Mouse (Mus musculus) neural tube, embryonic 11.5 days (tissue): ENCODE data around the gene Fam71e2. TPM values are rescaled to one million over a fixed set of nuclear protein-coding genes. Genes with fewer than 3 reads are reported as not detected.

Experiments
- ATAC-seq: fragments of 200-750 bp; cut with Nextera tagmentation; 2 replicates; pipeline ENCODE4 v1.8.0; 2017; ENCODE audit warnings: moderate number of reproducible peaks, mild to moderate bottlenecking, moderate TSS enrichment, moderate library complexity; ENCODE audit not compliant: insufficient read depth, low FRiP score, low TSS enrichment
- DNase-seq: peaks from one replicate; pipeline ENCODE4 v3.0.0-alpha.2; 2015; ENCODE audit warnings: low spot score
- H3K27ac ChIP-seq: fragments of 300-500 bp; sonication (generic); 2 replicates; pipeline ENCODE4 v1.5.1; 2014; ENCODE audit warnings: low read depth, mild to moderate bottlenecking, low read length
- H3K27me3 ChIP-seq: fragments of 300-500 bp; sonication (generic); 2 replicates; pipeline ENCODE4 v1.6.1; 2014; ENCODE audit warnings: mild to moderate bottlenecking, low read length, mixed read lengths; ENCODE audit not compliant: control insufficient read depth, insufficient read depth
- H3K36me3 ChIP-seq: fragments of 300-500 bp; sonication (generic); 2 replicates; pipeline ENCODE4 v1.6.1; 2014; ENCODE audit warnings: mild to moderate bottlenecking, low read length, moderate library complexity, mixed read lengths; ENCODE audit not compliant: control insufficient read depth, insufficient read depth
- H3K4me1 ChIP-seq: fragments of 300-500 bp; sonication (generic); 2 replicates; pipeline ENCODE4 v1.6.1; 2014; ENCODE audit warnings: low read length, mixed read lengths; ENCODE audit not compliant: control insufficient read depth, insufficient read depth
- H3K4me2 ChIP-seq: fragments of 300-500 bp; sonication (generic); 2 replicates; pipeline ENCODE4 v1.6.1; 2014; ENCODE audit warnings: low read depth, mild to moderate bottlenecking, moderate library complexity
- H3K4me3 ChIP-seq: fragments of 300-500 bp; sonication (generic); 2 replicates; pipeline ENCODE4 v1.5.1; 2014; ENCODE audit warnings: low read depth, low read length
- H3K9ac ChIP-seq: fragments of 300-500 bp; sonication (generic); 2 replicates; pipeline ENCODE4 v1.6.1; 2014; ENCODE audit warnings: mild to moderate bottlenecking, low read length
- H3K9me3 ChIP-seq: fragments of 300-500 bp; sonication (generic); 2 replicates; pipeline ENCODE4 v1.6.1; 2016; ENCODE audit warnings: low read length; ENCODE audit not compliant: control insufficient read depth
- WGBS: fragments of 180-500 bp; shearing (Covaris S2); extraction: QIAGEN DNeasy Blood & Tissue Kit; methylation state at CpG from one replicate; pipeline ENCODE4 v1.1.7; 2014; 5-methylcytosine and 5-hydroxymethylcytosine counted together
- polyA plus RNA-seq: library from polyadenylated mRNA; unstranded; fragments of >200 nt; fragmentation: Nextera tagmentation; extraction: Ambion mirVana; gene quantifications from 2 replicates; pipeline ENCODE4 v1.2.1, GENCODE M21; 2014

The Fam71e2 gene
- polyA plus RNA-seq, 1 experiment from 2014 or later, result not detected

GRCm38 (mm10) chr7:4759670-4760069, 11.4 kb downstream of the Fam71e2 start:
- Histone ChIP-seq H3K27me3 (no peaks in the 10 kb centered on the region), H3K4me2 (no peak overlapping the region), H3K36me3 (no peaks in the 10 kb centered on the region), H3K4me1 (no peaks in the 10 kb centered on the region), H3K9ac (no peak overlapping the region), H3K27ac (no peak overlapping the region), H3K4me3 (no peak overlapping the region), H3K9me3 (no peaks in the 10 kb centered on the region)
- WGBS, result 63% methylated on average over 1 of the region's 1 CpGs
- ATAC-seq (no peak), DNase-seq (no peak)

- peak within 1 kb of the TSS; percentile 35; the same call in 1 of the 2 replicates for H3K9ac ChIP-seq
- peak within 1 kb of the TSS; percentile 39 for H3K4me2 ChIP-seq
- H3K4me3 ChIP-seq, result peak within 1 kb of the TSS; percentile 31
- peak; percentile 95 for ATAC-seq
- DNase-seq, result peak; percentile 89
- no peaks in the 10 kb centered on the region for H3K27me3 ChIP-seq
- H3K9me3 ChIP-seq, result no peaks in the 10 kb centered on the region
- H3K4me1 ChIP-seq, result peaks cover 7% of the 10 kb centered on the region
- WGBS, result 2% methylated on average over 24 of the region's 24 CpGs
- no peaks in the 10 kb centered on the region; the same call in 1 of the 2 replicates for H3K36me3 ChIP-seq
- no peak within 1 kb of the TSS for H3K27ac ChIP-seq
Observed at GRCm38 (mm10) chr7:4752821-4753570, 18.1 kb downstream of the Fam71e2 start, which contains the start of gene Cox6b2. TSS of gene Cox6b2 (minus strand) at chr7:4753094.

GRCm38 (mm10) chr7:4751971-4752820, 18.9 kb downstream of the Fam71e2 start:
- Histone ChIP-seq H3K4me2 (peak overlapping the region; percentile 39), H3K9me3 (no peaks in the 10 kb centered on the region), H3K27ac (no peak overlapping the region), H3K4me3 (peak overlapping the region; percentile 31), H3K4me1 (peaks cover 7% of the 10 kb centered on the region), H3K36me3 (no peaks in the 10 kb centered on the region; the same call in 1 of the 2 replicates), H3K27me3 (no peaks in the 10 kb centered on the region), H3K9ac (no peak overlapping the region)
- 3% methylated on average over 30 of the region's 30 CpGs for WGBS
- peak; percentile 69 for ATAC-seq
- DNase-seq, result peak; percentile 69

GRCm38 (mm10) chr7:4749169-4749568, 21.9 kb downstream of the Fam71e2 start:
- Histone ChIP-seq H3K27ac (no peak overlapping the region), H3K4me3 (no peak overlapping the region), H3K27me3 (no peaks in the 10 kb centered on the region), H3K9me3 (no peaks in the 10 kb centered on the region), H3K4me2 (no peak overlapping the region), H3K36me3 (peaks cover 2% of the 10 kb centered on the region), H3K9ac (no peak overlapping the region), H3K4me1 (peaks cover 7% of the 10 kb centered on the region)
- DNase-seq, result no peak
- WGBS, result 83% methylated on average over 2 of the region's 2 CpGs
- ATAC-seq, result no peak

GRCm38 (mm10) chr7:4748321-4748720, 22.8 kb downstream of the Fam71e2 start:
- Histone ChIP-seq H3K4me3 (no peak overlapping the region), H3K27ac (no peak overlapping the region), H3K9me3 (no peaks in the 10 kb centered on the region), H3K27me3 (no peaks in the 10 kb centered on the region), H3K9ac (no peak overlapping the region), H3K4me1 (peaks cover 7% of the 10 kb centered on the region), H3K4me2 (no peak overlapping the region), H3K36me3 (peaks cover 2% of the 10 kb centered on the region)
- WGBS, result 77% methylated on average over 4 of the region's 4 CpGs
- no peak for DNase-seq
- no peak for ATAC-seq

- 0 out of 2 replicates have a peak overlapping the region, but pooled peaks have one; percentile 20 for H3K27ac ChIP-seq
- WGBS, result 68% methylated on average over 9 of the region's 9 CpGs
- H3K4me2 ChIP-seq, result no peak overlapping the region
- peaks cover 5% of the 10 kb centered on the region for H3K36me3 ChIP-seq
- H3K4me1 ChIP-seq, result peaks cover 10% of the 10 kb centered on the region
- no peak for ATAC-seq
- H3K27me3 ChIP-seq, result no peaks in the 10 kb centered on the region
- H3K4me3 ChIP-seq, result no peak overlapping the region
- H3K9me3 ChIP-seq, result no peaks in the 10 kb centered on the region
- H3K9ac ChIP-seq, result no peak overlapping the region
- DNase-seq, result no peak
Observed at GRCm38 (mm10) chr7:4747156-4747899, 23.8 kb downstream of the Fam71e2 start.

- Histone ChIP-seq H3K9ac (no peak overlapping the region), H3K27ac (no peak overlapping the region)
Observed at GRCm38 (mm10) chr7:4746326-4746980, 24.6 kb downstream of the Fam71e2 start.

GRCm38 (mm10) chr7:4744886-4745285, 26.2 kb downstream of the Fam71e2 start:
- DNase-seq (no peak), ATAC-seq (no peak)
- no peaks in the 10 kb centered on the region for H3K9me3 ChIP-seq
- no peak overlapping the region for H3K4me3 ChIP-seq
- H3K36me3 ChIP-seq, result peaks cover 7% of the 10 kb centered on the region
- H3K27me3 ChIP-seq, result no peaks in the 10 kb centered on the region
- H3K4me2 ChIP-seq, result no peak overlapping the region
- 91% methylated on average over 6 of the region's 6 CpGs for WGBS
- peaks cover 17% of the 10 kb centered on the region for H3K4me1 ChIP-seq
- H3K27ac ChIP-seq, result no peak overlapping the region
- H3K9ac ChIP-seq, result no peak overlapping the region

More at GRCm38 (mm10) chr7:4746326-4746980, 24.6 kb downstream of the Fam71e2 start:
- Histone ChIP-seq H3K27me3 (no peaks in the 10 kb centered on the region), H3K4me1 (peaks cover 11% of the 10 kb centered on the region), H3K4me2 (no peak overlapping the region), H3K36me3 (peaks cover 7% of the 10 kb centered on the region), H3K9me3 (no peaks in the 10 kb centered on the region), H3K4me3 (no peak overlapping the region)
- ATAC-seq (no peak), DNase-seq (no peak)
- WGBS, result 90% methylated on average over 22 of the region's 22 CpGs
